Mouse (Mus musculus) ovary, postnatal 36 days (tissue): Measurements from ENCODE around the gene Smyd5.

Experiments used
- DNase-seq: peaks from one replicate; pipeline ENCODE4 v3.0.0; 2022; ENCODE audit warnings: low spot score, mixed read lengths

The Smyd5 gene

DNA sequence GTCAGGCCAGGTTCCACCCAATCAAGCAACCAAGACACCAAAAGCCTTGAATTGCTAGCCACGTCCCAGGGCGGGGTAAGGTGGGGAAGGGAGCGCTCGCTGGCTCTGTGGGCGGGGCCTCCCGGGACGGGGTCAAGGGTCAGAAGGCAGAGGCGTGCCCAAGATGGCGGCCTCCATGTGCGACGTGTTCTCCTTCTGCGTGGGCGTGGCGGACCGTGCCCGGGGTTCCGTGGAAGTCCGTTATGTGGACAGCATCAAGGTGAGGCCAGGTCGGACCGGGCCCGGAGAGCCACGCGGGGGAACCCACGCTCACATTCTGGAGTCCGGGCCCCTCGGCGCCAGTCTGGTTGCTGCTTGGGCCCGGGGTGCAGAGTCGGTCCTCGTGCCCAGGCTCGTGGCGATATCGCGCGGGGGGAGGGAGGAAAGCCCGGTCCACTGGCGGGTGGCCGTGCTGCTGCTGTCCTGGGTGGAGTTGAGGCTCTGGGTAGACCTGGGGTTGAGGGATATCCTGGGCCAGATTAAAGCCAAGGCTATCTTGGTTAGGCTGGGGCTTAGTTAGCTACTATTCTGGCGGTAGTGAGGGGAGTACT, at the start of gene Smyd5:
TSS of gene Smyd5 (plus strand) at position 148 of the 590 bp plus-strand sequence.
- peak; percentile 89 for DNase-seq

DNA sequence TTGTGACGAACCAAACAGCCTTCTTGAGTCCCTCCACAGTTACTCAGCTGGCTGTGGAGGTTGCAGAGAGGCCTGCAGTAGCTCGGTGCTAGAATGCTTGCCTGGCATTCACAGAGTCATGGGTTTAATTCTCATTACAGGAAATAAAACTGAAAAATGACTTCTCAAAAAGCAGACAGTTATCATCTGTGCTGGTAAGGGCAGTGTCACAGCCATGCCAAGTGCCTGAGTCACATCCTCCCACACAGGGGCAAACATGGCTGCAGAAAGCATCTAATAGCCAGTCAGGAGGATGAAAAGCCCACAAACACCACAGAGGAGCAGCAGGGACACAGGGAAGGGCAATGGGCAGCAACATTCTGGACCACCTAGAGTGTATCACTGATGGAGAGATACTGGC, 49.0 kb upstream of the Smyd5 start:
- no peak for DNase-seq

DNA sequence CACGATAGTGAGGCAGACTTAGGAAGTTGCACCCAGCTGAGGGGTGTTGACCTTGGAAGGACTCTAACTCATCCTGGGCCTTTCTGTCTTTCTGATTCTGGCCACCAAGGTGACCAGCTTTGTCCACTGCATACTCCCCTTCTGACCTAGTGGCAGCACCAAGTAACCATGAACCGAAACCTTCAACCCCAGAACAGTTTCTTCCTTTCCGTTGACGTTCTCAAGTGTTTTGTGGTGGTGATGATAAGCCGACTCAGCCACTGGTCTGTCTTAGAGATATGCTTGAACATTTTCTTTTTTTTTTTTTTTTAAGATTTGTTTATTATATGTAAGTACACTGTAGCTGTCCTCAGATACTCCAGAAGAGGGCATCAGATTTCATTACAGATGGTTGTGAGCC, 43.2 kb upstream of the Smyd5 start:
- DNase-seq: no peak

DNA sequence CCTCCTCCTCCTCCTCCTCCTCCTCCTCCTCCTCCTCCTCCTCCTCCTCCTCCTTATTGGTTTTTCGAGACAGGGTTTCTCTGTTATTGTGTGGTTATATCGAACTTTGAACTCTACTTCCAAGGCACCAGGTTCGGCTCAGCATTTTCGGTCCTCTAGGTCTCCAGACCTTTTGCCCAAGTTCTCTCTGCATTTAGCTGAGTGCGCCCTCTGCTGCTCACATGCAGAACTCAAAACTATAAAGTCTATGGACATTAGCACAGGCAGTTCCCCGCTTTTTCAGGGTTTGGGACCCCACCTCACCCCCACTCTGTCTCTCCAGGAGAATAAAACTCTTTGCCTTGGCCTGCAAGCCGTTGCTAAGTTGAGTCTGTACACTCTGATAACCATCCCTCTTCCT, 40.0 kb upstream of the Smyd5 start:
- DNase-seq: peak; percentile 65

DNA sequence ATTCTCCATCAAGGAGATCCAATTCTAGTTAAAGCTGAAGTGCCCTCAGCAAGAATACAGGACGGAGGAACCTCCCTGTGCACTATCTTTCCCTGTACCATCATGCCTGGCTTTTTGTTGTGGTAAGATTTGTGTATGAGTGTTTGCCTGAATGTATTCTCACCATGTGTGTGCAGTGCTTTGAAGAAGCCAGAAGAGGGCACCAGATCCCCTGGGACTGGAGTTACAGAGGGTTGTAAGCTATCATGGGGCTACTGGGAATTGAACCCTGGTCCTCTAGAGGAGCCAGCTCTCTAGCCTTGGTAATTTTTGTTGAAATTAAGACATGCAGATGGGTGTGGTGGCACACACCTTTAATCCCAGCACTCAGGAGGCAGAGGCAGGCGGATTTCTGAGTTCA, 36.4 kb upstream of the Smyd5 start:
- no peak for DNase-seq

DNA sequence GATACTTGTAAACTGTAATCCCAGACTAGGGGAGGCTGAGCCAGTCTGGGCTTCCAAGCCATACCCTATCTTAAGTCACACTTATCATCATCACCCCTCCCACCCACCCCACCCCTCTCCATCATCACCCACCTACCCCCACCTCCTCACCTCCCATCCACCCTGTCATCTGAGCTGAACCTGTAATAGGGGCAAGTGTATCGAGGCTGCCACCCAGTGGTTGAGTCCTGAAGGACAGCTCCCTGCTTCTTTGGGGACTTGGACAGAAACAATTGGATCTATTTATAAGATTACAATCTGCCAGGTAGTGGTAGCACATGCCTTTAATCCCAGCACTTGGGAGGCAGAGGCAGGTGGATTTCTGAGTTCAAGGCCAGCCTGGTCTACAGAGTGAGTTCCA, 34.6 kb upstream of the Smyd5 start:
- DNase-seq: peak; percentile 49

DNA sequence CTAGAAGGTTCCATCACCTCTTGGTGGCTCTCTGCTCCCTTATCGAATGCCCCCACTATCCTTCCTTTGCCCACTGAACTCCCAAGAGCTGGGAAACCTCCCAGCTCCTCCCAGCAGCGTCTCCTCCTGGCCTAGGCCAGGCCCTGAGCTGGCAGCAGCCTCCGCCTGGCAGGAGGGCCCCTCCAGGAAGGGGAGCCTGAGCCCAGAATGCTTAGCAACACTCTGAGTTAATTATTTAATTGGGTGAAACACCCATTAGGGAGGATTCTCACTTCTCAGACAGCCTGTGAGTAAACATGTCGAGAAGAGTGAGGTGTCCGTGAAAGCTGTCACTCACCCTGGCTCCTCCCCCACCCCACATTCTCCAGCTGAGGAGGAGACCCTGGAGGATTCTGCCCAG, 32.1 kb upstream of the Smyd5 start:
- DNase-seq: no peak

DNA sequence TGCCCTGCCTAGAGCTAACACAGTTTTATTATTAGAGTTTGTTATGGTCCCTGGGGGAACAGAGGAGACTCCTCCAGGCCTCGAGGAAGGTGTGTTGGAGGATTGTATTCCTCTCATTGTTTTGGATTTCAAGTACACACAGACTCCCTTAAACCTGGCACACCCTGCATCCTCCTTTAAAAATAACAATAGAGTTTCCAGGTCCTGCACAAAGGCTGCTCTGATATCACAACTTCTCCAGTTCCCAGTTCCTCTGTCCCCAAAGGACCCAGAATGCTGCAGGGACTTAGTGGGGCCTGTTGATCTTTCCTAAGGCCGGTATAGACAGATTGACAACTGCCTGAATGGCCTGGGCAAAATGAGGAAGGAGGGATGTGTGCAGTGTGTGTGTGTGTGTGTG, 29.2 kb upstream of the Smyd5 start:
- no peak for DNase-seq

DNA sequence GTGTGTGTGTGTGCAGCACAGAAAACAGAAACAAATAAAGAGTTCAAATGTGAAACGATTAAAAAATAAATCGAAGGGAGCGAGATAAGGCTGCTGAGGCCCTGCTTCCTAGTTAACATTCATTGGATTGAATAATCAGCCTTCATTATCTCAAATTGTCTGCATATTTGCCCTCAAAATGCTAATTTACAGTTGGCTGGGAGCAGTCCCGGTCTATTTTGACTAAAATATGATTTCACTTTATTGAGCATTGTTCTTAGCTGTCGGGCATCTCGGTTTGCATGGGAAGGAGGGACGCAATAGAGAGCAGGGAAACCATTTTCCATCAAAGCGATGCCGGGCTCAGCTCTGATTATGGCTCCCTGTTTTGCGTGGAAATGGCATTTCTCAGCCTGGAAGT, 28.8 kb upstream of the Smyd5 start:
- no peak for DNase-seq

DNA sequence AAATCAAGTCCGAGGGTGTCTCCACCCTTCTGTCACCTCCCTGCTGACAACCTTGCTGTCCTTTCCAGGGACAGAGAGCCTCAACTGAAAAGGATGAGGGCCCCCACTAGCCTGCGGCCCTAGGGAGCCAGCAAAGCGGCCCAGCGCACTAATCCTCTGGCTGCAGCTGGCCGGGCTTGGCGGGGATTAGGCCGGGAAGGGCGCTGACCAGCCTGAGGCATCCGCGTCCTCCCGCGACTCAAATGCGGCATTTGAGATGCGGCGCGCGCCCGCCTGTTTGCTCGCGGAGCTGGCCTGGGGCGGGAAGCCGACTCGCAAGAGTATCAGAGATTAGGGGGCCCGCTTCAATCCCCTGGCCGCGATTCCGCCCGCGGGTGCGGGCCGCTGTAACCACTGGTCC, 22.8 kb upstream of the Smyd5 start:
- no peak for DNase-seq

DNA sequence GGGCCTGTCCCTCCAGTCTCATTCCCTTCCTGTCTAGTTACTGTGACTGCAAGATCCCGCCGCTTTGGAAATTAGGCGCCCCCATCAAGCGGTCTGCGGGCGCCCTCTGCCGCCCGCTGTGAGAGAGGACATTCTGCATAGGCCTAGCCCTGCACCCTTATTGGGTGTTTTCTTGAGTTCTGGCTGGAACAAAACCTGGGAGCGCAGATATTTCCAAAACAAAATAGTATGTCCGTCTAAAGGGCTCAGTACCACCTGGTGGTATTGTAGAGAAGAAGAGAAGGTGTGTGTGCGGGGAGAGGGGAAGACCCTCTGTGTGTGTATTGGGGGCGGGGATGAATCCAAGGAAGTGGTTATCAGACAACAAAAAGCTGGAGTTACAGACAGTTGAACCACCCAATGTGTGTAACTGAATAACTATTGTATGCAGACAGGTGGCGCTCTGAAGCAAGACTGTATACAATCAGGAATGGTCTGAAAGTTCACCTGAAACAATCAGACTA, 21.0 kb upstream of the Smyd5 start:
- DNase-seq: peak; percentile 67

DNA sequence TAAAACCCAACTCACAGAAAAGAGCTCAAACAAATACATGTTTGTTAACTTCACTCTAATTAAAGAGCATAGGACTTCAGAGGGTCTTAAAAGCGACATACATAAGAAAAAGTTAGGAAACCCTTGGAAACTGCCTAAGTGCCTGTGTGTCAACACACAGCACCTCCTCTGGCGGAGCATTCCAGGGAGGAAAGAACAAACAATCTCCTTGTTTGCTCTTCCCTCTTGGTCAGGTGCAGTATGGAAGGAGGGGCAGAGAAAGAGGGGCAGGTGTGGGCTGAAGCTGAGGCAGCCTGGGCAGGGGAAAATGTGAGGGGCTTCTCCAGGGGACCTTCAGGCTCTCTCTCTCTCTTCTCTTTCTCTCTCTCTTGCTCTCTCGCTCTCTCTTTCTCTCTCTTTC, 16.0 kb upstream of the Smyd5 start:
- no peak for DNase-seq

DNA sequence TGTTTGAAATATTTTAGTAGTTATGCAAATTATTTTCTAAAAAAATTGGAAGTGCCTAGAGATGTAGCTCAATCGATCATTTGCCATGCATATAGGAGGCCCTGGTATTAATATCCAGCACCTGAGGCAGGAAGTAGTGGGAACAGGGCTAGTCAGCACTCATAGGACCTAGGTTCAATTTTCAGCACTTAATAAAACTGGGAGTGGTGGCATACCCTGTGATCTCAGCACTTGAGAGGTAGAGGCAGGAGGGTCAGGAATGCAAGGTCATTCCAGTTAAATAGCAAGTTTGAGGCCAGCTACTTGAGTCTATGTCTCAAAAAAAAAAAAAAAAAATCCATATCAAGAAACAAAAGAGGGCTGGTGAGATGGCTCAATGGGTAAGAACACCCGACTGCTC, 12.6 kb upstream of the Smyd5 start:
- no peak for DNase-seq

DNA sequence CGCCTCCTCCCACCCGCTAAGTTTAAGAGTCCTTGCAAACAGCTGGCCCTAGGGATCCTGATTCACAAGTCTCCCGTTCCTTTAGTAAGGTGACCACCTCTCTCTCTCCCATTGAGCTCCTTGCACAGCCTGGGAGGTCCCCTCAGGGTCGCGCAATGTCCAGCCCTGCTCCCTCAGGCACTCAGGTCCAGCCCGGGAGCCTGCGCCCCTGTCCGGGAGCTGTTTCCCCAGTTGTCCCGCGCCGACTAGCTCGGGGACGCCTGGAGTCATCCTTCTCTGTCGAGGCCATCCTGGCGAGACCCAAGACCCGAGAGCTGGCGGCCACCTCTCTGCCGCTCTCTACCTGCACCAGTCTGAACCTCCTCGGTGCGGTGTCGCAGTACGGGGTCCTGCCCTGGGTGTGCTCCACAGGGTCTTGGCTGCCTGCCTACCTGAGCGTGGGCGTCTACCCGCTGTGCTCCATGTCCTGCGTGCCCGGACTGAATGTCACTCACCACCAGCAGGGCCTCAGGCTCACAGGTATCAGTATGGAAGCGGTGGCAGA, 7.9 kb upstream of the Smyd5 start, which contains the start of gene Noto:
TSS of gene Noto (plus strand) at position 51 of the 544 bp plus-strand sequence.
- no peak for DNase-seq

DNA sequence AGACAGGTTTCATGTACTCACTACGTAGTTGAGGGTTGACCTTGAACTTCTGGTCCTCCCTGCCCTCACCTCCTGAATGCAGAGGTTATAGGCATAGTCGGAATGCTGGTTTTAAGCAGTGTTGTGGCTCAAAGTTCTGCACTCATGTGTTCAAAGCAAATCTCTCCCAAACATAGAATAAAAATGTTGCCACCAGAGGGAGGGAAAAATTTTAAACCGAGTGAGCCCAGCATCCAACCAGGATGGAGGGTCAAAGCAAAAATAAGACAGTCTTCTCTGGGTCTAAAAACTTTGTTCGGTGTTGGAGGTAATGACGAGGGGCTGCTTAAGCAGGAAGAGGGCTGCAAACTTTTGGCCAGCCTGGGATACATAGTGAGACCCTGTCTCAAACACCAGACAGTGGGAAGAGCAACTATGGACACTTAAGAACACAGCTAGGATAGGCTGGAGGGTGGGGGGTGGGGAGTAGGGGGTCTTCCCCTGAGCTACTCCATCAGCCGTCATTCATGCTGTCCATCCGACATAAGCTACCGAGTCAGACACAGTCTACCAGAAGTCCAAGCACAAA, 431 bp upstream of the Smyd5 start:
- DNase-seq: no peak

DNA sequence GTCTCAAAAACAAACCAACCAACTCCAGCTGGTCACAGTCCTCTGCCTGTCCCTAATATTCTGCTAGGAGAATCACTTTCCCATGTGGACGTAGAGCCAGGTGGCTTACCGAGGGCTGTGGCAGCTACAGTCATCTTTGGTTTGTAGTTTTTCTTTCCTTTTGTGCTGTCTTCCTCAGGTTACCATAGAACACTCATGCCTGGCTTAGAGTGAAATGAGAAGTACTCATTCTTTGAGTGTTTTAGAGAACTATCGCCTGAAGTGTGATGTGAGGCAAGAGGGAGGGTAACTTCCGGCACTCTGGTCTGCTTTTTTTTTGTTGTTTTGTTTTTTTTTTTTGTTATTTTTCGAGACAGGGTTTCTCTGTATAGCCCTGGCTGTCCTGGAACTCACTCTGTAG, 2.1 kb downstream of the Smyd5 start:
- DNase-seq: no peak

DNA sequence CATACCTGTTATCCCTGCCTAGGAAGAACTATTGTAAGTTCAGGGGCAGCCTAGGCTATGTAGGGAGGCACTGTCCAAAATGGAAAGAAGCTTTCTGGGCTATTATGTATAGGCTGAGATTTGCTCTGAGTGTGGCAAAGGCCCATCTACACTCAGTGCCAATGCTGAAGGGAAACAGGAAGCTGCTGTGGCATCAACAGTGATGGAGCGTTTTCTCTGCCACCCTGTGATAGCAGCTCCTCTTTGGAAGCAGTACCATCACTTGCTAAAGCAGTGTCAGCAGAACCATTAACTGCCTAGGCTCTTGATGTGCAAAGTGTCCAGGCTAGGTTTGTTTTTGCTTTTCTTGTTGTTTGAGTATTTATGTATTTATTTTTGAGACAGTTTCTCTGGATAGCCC, 4.4 kb downstream of the Smyd5 start:
- no peak for DNase-seq

DNA sequence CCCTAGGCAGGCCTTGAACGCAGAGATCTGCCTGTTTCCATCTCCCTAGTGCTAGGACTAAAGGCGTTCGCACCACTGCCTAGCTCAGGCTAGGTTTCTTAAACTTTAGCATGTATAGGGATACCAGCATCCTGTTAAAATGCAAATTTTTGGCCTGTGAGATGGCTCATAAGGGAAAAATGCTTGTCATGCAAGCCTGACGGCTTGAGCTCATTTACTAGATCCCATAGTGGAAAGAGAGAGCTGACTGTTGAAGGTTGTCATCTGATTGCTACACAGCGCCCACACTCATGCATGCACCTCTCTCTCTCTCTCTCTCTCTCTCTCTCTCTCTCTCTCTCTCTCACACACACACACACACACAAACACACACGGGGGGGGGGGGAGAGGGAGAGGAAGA, 4.8 kb downstream of the Smyd5 start:
- DNase-seq: no peak

DNA sequence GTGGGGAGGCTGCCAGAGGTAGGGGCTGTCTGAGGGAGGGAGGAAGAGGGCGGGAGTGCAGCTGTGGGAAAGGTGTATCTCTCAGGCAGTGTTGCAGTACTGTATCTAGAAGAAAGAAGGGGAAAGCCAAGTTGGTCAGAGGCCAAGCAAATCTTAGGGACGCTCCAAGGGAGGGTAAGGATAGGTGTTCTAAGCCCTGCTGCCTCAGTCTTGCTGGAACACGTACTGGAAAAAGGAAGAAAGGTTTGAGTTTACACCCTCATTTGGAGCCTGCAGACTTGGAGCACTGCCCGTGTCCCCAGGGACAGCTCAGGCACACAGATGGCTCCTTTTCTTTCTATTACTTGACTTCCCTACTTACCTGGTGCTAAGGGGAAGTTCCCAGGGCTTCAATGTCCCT, 9.4 kb downstream of the Smyd5 start:
- no peak for DNase-seq

DNA sequence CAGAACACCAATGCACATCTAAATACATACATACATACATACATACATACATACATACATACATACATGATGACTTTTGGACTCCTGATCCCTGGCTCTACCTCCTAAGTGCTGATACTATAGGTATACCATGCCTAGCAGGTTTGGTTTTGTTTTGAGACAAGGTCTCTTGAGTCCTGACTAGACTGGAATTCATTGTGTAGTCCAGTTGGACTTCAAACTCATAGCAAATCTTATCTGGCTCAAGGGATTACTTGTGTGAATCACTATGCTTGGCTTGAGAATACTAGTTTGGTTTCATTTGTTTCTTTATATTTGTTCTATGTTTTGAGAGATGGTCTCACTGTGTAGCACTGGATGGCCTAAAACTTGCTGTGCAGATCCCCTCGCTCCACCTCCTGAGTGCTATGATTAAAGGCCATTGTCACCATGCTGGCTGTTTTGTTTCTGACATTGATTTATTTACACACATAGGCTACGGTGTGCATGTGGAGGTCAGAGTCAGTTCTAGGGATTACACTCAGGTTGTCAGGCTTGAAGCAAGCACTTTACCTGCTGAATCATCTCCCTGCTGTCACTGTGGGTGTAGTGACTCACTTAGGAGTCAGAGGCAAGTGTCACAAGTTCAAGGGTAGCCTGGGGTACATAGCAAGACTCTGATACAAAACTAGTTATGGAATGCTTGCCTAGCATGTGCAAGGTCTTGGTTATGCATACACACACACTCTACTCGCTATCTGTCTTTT, 11.9 kb downstream of the Smyd5 start:
- no peak for DNase-seq

DNA sequence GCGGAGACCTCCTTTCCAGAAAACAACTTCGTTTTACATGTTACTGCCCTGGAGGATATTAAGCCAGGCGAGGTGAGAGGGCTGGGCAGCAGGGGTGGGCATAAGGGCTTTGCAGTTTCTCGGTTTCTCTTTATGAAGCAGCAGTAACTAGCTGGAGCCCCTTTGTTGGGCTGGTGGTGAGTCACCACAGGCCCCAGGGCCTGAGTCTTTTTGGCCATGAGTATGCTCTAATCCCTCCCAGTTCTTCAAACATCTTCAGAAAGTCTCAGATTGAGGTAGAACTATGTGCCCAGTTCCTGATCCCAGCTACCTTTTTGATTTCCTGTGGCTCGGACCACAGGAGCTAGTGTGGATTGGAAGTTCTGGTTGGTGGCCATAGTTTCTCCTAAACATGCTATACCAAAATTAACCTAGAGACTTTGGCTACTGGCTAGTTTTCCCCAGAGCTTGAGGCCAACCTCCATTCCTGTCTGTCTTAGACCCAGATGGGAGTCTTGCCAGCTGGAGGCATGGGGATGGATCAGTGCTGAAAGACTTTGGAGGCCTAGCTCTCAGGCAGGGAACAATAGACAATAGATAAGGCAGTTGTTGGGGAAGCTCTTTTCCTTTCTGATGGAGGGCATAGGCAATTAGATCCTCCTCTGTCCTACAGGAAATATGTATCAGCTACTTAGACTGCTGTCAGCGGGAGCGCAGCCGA, 12.6 kb downstream of the Smyd5 start:
- no peak for DNase-seq

DNA sequence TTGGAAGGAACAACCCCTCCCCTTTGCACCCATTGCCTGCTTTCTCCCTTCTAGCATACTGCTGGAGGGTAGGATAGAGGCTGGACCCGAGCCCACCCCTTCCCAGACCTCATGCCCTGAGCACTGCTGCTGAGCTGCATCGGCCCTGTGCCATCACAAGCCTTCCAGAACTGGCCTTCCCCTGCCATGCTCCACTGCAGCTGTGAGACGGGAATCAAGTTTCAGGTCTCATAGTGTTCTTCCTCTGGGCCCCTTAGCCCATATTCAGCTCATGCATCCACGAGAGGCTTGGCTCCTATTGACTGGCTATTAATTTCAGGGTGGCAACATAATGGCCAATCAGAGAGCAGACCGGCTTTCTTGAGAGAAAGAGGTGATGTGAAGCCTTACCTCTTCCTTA, 13.5 kb downstream of the Smyd5 start:
- DNase-seq: no peak

DNA sequence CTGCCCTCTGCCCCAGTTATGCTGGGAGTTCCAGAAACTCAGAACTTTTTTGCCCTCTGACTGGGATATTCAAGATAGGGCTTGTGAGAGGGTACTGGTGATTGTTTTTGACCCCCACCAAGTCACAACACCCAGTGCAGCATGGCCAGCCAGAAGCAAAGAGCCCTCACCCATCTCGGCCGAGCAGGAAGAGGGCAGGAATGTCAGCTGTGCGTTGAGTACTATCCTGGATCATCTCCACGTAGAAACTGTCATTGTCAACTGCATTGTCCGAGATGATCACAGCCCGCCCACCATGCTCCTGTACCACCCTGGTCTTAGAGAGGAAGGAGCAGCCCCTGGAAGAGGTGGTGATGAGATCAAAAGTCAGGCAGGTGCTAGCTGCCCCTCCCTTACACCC, 15.6 kb downstream of the Smyd5 start:
- no peak for DNase-seq
